Mouse (Mus musculus): ENCODE results near the gene Clcn6. TPM values are rescaled to one million over a fixed set of nuclear protein-coding genes. Genes with fewer than 3 reads are reported as not detected.

Clcn6 gene
- polyA plus RNA-seq, 1 experiment from 2014 or later = 7.4 TPM

GRCm38 (mm10) chr4:148058218-148058819 lies 19.7 kb upstream of the Clcn6 start:
- 86% methylated on average over 9 of the region's 9 CpGs for WGBS
- H3K27ac ChIP-seq (replicated peaks; ENCODE audit: low read depth, low read length) = no peak overlapping the region
- no peak overlapping the region for H3K4me2 ChIP-seq (ENCODE audit: low read depth, low read length)
- peaks cover 51% of the 10 kb centered on the region for H3K36me3 ChIP-seq (ENCODE audit: control insufficient read depth, insufficient read depth, low read length)
- no peaks in the 10 kb centered on the region for H3K4me1 ChIP-seq (ENCODE audit: control insufficient read depth, insufficient read depth, low read length)
- H3K9me3 ChIP-seq (ENCODE audit: control insufficient read depth, low read length) = no peaks in the 10 kb centered on the region
- no peaks in the 10 kb centered on the region for H3K27me3 ChIP-seq (replicated peaks; ENCODE audit: control insufficient read depth, insufficient read depth, low read length)
- no peak overlapping the region for H3K9ac ChIP-seq (ENCODE audit: low read depth, low read length)
- no peak overlapping the region for H3K4me3 ChIP-seq (ENCODE audit: low read depth, low read length)
- no peak for DNase-seq (ENCODE audit: low spot score)
- no peak for ATAC-seq (ENCODE audit: low read depth)

DNA sequence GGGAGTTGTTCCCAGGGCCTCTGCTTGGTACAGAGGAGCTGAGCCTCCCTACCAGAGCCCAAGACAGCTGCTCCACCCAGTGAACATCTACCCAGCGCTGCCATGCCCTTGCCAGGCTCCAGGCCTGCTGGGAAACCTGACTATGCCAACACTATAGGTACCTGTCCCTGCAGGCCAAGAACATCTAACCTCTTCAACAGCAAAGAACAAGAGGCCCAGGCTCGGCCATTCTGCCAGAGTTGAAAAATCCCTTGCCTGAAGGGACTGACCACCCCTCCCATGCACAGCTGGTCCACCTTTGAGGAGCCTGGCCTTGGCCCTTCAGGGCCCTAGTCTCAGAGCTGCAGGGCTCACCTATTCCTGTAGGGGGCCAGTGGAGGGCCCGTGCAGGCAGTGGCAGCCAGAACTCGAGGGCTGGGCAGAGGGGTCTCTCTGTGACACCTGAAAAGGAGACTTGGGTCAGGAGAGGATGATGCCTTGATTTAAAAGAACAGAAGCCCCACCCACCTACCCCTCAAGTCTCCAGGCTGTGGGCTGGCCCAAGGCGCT lies 19.1 kb upstream of the Clcn6 start:
- Histone ChIP-seq H3K36me3 (ENCODE audit: control insufficient read depth, insufficient read depth, low read length) (peaks cover 57% of the 10 kb centered on the region), H3K9me3 (ENCODE audit: control insufficient read depth, low read length) (no peaks in the 10 kb centered on the region), H3K4me1 (ENCODE audit: control insufficient read depth, insufficient read depth, low read length) (no peaks in the 10 kb centered on the region), H3K9ac (ENCODE audit: low read depth, low read length) (no peak overlapping the region), H3K27me3 (replicated peaks; ENCODE audit: control insufficient read depth, insufficient read depth, low read length) (no peaks in the 10 kb centered on the region), H3K27ac (replicated peaks; ENCODE audit: low read depth, low read length) (no peak overlapping the region), H3K4me2 (ENCODE audit: low read depth, low read length) (no peak overlapping the region), H3K4me3 (ENCODE audit: low read depth, low read length) (no peak overlapping the region)
- DNase-seq (ENCODE audit: low spot score) (no peak), ATAC-seq (ENCODE audit: low read depth) (no peak)
- 70% methylated on average over 5 of the region's 5 CpGs for WGBS

- ATAC-seq (ENCODE audit: low read depth) = no peak
- no peak overlapping the region for H3K9ac ChIP-seq (ENCODE audit: low read depth, low read length)
- 81% methylated on average over 4 of the region's 4 CpGs for WGBS
Measured at GRCm38 (mm10) chr4:148056801-148057200, 18.2 kb upstream of the Clcn6 start.

DNA sequence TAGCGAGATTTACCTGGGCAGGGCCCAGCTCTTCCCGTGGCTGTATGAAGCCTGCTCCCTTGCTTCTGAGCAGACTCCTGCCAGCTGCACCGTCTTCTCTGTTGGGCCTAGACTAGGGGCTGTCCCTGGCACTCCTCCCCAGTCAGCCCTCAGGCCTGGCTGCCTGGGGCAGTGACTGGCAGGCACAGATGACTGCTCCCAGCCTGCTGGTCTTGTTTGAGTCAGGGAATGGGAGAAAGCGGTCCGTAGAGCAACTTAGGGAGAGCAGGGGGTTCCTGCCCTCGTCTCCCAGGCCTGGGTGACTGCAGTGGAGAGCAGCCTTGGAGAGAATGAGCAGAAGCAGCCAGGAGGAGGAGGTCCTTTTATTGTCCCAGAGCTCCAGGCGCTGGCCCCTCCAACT lies 17.6 kb upstream of the Clcn6 start:
- no peak overlapping the region for H3K4me2 ChIP-seq (ENCODE audit: low read depth, low read length)
- no peak overlapping the region for H3K27ac ChIP-seq (replicated peaks; ENCODE audit: low read depth, low read length)
- H3K36me3 ChIP-seq (ENCODE audit: control insufficient read depth, insufficient read depth, low read length) = peaks cover 71% of the 10 kb centered on the region
- H3K4me1 ChIP-seq (ENCODE audit: control insufficient read depth, insufficient read depth, low read length) = no peaks in the 10 kb centered on the region
- 89% methylated on average over 7 of the region's 7 CpGs for WGBS
- no peaks in the 10 kb centered on the region for H3K27me3 ChIP-seq (replicated peaks; ENCODE audit: control insufficient read depth, insufficient read depth, low read length)
- H3K9me3 ChIP-seq (ENCODE audit: control insufficient read depth, low read length) = no peaks in the 10 kb centered on the region
- ATAC-seq (ENCODE audit: low read depth) (no peak), DNase-seq (ENCODE audit: low spot score) (peak; percentile 23)
- H3K9ac ChIP-seq (ENCODE audit: low read depth, low read length) = no peak overlapping the region
- no peak overlapping the region for H3K4me3 ChIP-seq (ENCODE audit: low read depth, low read length)

More at GRCm38 (mm10) chr4:148056801-148057200, 18.2 kb upstream of the Clcn6 start:
- Histone ChIP-seq H3K4me1 (ENCODE audit: control insufficient read depth, insufficient read depth, low read length) (no peaks in the 10 kb centered on the region), H3K27ac (replicated peaks; ENCODE audit: low read depth, low read length) (no peak overlapping the region), H3K4me2 (ENCODE audit: low read depth, low read length) (no peak overlapping the region), H3K4me3 (ENCODE audit: low read depth, low read length) (no peak overlapping the region), H3K9me3 (ENCODE audit: control insufficient read depth, low read length) (no peaks in the 10 kb centered on the region), H3K36me3 (ENCODE audit: control insufficient read depth, insufficient read depth, low read length) (peaks cover 66% of the 10 kb centered on the region), H3K27me3 (replicated peaks; ENCODE audit: control insufficient read depth, insufficient read depth, low read length) (no peaks in the 10 kb centered on the region)
- DNase-seq (ENCODE audit: low spot score) = no peak

DNA sequence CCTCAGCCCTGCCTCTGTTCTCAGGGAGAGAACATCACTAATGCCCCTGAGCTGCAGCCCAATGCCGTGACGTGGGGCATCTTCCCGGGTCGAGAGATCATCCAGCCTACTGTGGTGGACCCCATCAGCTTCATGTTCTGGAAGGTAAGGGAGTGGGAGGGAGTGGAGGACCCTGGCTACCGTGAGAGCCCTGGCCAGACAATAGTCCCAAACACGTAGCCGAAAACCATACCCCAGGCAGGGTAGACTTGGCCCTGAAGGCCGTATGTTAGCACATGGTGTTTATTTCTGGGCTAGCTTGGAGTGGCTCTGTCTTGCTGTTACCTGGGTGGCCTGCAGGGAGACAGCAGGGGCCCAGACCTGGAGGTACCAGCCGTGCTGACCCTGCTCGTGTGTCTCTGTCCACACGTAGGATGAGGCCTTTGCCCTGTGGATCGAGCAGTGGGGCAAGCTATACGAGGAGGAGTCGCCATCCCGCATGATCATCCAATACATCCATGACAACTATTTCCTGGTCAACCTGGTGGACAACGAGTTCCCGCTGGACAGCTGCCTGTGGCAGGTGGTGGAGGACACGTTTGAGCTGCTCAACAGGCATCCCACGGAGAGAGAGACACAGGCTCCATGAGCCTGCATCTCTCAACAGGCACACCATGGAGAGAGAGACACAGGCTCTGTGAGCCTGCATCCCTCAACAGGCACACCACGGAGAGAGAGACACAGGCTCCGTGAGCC lies 16.5 kb upstream of the Clcn6 start:
- Histone ChIP-seq H3K4me1 (ENCODE audit: control insufficient read depth, insufficient read depth, low read length) (no peaks in the 10 kb centered on the region), H3K36me3 (ENCODE audit: control insufficient read depth, insufficient read depth, low read length) (peaks cover 83% of the 10 kb centered on the region), H3K9me3 (ENCODE audit: control insufficient read depth, low read length) (no peaks in the 10 kb centered on the region), H3K9ac (ENCODE audit: low read depth, low read length) (no peak overlapping the region), H3K4me3 (ENCODE audit: low read depth, low read length) (no peak overlapping the region), H3K27ac (replicated peaks; ENCODE audit: low read depth, low read length) (no peak overlapping the region), H3K4me2 (ENCODE audit: low read depth, low read length) (no peak overlapping the region), H3K27me3 (replicated peaks; ENCODE audit: control insufficient read depth, insufficient read depth, low read length) (no peaks in the 10 kb centered on the region)
- DNase-seq (ENCODE audit: low spot score) (no peak), ATAC-seq (ENCODE audit: low read depth) (no peak)
- 90% methylated on average over 19 of the region's 21 CpGs for WGBS

DNA sequence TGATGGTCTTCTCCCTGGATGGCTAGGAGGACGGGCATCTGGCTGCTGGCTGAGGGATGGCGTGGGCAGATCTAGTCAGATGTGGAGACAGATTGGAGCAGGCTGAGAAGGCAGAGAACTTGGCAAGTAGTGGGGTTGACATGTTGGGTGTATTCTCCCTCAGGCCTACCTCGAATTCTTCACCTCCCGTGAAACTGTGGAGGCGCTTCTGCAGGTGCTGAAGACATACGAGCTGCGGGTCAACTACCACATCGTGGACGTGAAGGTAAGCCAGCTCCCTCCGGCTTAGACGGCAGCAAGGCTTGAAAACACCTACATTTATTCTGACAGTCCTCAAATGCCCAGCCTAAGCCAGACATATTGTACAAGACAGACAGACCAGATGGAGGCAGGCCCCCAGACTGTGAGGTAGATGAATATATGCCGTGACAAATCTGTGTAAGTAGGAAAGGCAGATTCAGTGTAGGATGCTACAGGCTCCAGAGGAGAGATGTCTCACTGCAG lies 14.8 kb upstream of the Clcn6 start:
- Histone ChIP-seq H3K4me1 (ENCODE audit: control insufficient read depth, insufficient read depth, low read length) (no peaks in the 10 kb centered on the region), H3K4me3 (ENCODE audit: low read depth, low read length) (no peak overlapping the region), H3K9me3 (ENCODE audit: control insufficient read depth, low read length) (no peaks in the 10 kb centered on the region), H3K27me3 (replicated peaks; ENCODE audit: control insufficient read depth, insufficient read depth, low read length) (no peaks in the 10 kb centered on the region), H3K27ac (replicated peaks; ENCODE audit: low read depth, low read length) (no peak overlapping the region), H3K9ac (ENCODE audit: low read depth, low read length) (no peak overlapping the region), H3K36me3 (ENCODE audit: control insufficient read depth, insufficient read depth, low read length) (peaks cover 99% of the 10 kb centered on the region), H3K4me2 (ENCODE audit: low read depth, low read length) (no peak overlapping the region)
- WGBS = 91% methylated on average over 12 of the region's 12 CpGs
- no peak for ATAC-seq (ENCODE audit: low read depth)
- DNase-seq (ENCODE audit: low spot score) = no peak

- Histone ChIP-seq H3K9ac (ENCODE audit: low read depth, low read length) (no peak overlapping the region), H3K4me3 (ENCODE audit: low read depth, low read length) (no peak overlapping the region), H3K27ac (replicated peaks; ENCODE audit: low read depth, low read length) (no peak overlapping the region), H3K9me3 (ENCODE audit: control insufficient read depth, low read length) (no peaks in the 10 kb centered on the region), H3K4me1 (ENCODE audit: control insufficient read depth, insufficient read depth, low read length) (no peaks in the 10 kb centered on the region), H3K36me3 (ENCODE audit: control insufficient read depth, insufficient read depth, low read length) (peaks cover 100% of the 10 kb centered on the region), H3K27me3 (replicated peaks; ENCODE audit: control insufficient read depth, insufficient read depth, low read length) (no peaks in the 10 kb centered on the region), H3K4me2 (ENCODE audit: low read depth, low read length) (no peak overlapping the region)
- 77% methylated on average over 2 of the region's 2 CpGs for WGBS
- ATAC-seq (ENCODE audit: low read depth) (no peak), DNase-seq (ENCODE audit: low spot score) (no peak)
Measured at GRCm38 (mm10) chr4:148052976-148053375, 14.4 kb upstream of the Clcn6 start.

DNA sequence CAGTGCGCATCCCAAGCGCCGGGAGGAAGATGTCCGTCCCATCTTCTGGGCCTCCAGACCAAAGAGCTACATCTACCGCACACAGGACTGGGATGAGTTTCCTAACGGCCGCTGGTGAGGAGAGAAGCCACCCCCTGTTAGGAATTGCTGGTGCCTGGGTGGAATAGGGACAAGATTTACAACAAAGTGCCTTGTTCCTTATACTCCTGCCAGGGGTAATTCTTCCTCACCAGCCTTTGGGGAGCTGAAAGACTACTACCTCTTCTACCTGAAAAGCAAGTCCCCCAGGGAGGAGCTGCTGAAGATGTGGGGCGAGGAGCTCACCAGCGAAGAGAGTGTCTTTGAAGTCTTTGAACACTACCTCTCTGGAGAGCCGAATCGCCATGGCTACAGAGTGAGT lies 13.3 kb upstream of the Clcn6 start:
- no peak overlapping the region for H3K9ac ChIP-seq (ENCODE audit: low read depth, low read length)
- no peak overlapping the region for H3K27ac ChIP-seq (replicated peaks; ENCODE audit: low read depth, low read length)
- no peak overlapping the region for H3K4me3 ChIP-seq (ENCODE audit: low read depth, low read length)
- H3K4me1 ChIP-seq (ENCODE audit: control insufficient read depth, insufficient read depth, low read length) = no peaks in the 10 kb centered on the region
- peaks cover 98% of the 10 kb centered on the region for H3K36me3 ChIP-seq (ENCODE audit: control insufficient read depth, insufficient read depth, low read length)
- no peak for DNase-seq (ENCODE audit: low spot score)
- ATAC-seq (ENCODE audit: low read depth) = no peak
- no peaks in the 10 kb centered on the region for H3K27me3 ChIP-seq (replicated peaks; ENCODE audit: control insufficient read depth, insufficient read depth, low read length)
- no peak overlapping the region for H3K4me2 ChIP-seq (ENCODE audit: low read depth, low read length)
- WGBS = 90% methylated on average over 11 of the region's 11 CpGs
- H3K9me3 ChIP-seq (ENCODE audit: control insufficient read depth, low read length) = no peaks in the 10 kb centered on the region

All from embryonic facial prominence, embryonic 14.5 days (tissue).